Comparison of ENCODE assay signal across 18 mouse cellular contexts in the genomic region with DNA sequence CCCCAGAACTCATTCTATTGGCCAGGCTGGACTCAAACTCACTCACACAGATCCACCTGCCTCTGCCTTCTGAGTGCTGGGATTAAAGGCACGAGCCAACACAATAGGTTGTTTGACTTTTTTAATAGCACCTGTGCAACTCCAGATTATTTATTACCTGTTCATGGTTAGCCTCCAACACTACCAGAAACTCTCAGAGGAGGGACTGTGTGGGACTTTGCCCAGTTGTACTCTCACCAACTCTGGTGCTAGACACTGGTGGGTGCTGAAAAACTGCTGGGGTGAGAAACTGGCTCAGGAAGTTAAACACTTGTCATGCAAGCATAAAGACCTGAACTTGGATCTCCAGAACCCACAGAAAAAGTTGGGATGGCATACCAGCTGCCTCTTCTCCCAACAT. TPM values are rescaled to one million over a fixed set of nuclear protein-coding genes. Genes with fewer than 3 reads are reported as not detected.
DNase-seq lines count a peak whose midpoint lies in the region; ATAC-seq and TF ChIP-seq lines count a peak whose summit lies in the region.
"Had no signal": no experiment of that assay in that cellular context is flagged by ENCODE, and none has a peak within 500 bp of the region (broad histone marks: within the 10 kb centered on the region; RNA-seq: fewer than 3 reads in every experiment).

No protein-coding gene starts in this region.

- peaks cover 91% of the 10 kb centered on the region for H3K4me1 ChIP-seq in erythroblast, embryonic 14.5 days (ENCODE audit: control insufficient read depth)
- peaks cover 21% of the 10 kb centered on the region for H3K4me1 ChIP-seq in small intestine, adult 2 months (ENCODE audit: control insufficient read depth, insufficient read depth, insufficient read length, low read length)

- peaks cover 58% of the 10 kb centered on the region for H3K36me3 ChIP-seq in erythroblast, embryonic 14.5 days (ENCODE audit: control insufficient read depth)
- peaks cover 9% of the 10 kb centered on the region for H3K36me3 ChIP-seq in small intestine, adult 2 months (ENCODE audit: control insufficient read depth, insufficient read depth, low read length)

- peak overlapping the region; percentile 67 for H3K27ac ChIP-seq in small intestine, adult 2 months (ENCODE audit: insufficient read depth, low read depth, low read length)
- H3K27ac ChIP-seq: hindbrain, embryonic 13.5 days; left cerebral cortex, adult 2 months; neural tube, embryonic 13.5 days had no signal

- no peaks in the 10 kb centered on the region for H3K27me3 ChIP-seq in erythroblast, embryonic 14.5 days (ENCODE audit: control insufficient read depth)
- H3K27me3 ChIP-seq in small intestine, adult 2 months (ENCODE audit: control insufficient read depth, insufficient read depth, low read length) = no peaks in the 10 kb centered on the region
- H3K27me3 ChIP-seq: CH12.LX; hindbrain, embryonic 13.5 days; limb, embryonic 13.5 days; neural tube, embryonic 13.5 days had no signal

- TF ChIP-seq CTCF in small intestine, adult 2 months (IDR thresholded peaks at IDR 0.05; ENCODE audit: extremely low read depth, insufficient read length, insufficient replicate concordance, low read depth, low read length) = no peak

- H3K4me3 ChIP-seq in erythroblast, embryonic 14.5 days (replicated peaks) = peak overlapping the region; percentile 6
- H3K4me3 ChIP-seq in small intestine, adult 2 months (ENCODE audit: low read depth, low read length) = peak overlapping the region; percentile 37
- H3K4me3 ChIP-seq: hindbrain, embryonic 13.5 days; left cerebral cortex, adult 2 months; limb, embryonic 13.5 days; neural tube, embryonic 13.5 days had no signal

- no peak for ATAC-seq in erythroblast, adult 5-6 weeks (replicated peaks; ENCODE audit: low FRiP score, poor library complexity, severe bottlenecking)

- no peak for TF ChIP-seq POLR2A in small intestine, adult 2 months (IDR thresholded peaks at IDR 0.05; ENCODE audit: low read depth, low read length)

- DNase-seq in kidney, adult 18-20 months = peak; percentile 50
- peak; percentile 58 to 81 for DNase-seq in kidney, postnatal 25 days
- DNase-seq in adrenal gland, adult 18-20 months (ENCODE audit: low spot score in 2 of 2) = no peak
- no peak for DNase-seq in right cerebral cortex, postnatal 14 days
- no peak for DNase-seq in cerebellum, adult 11-12 months
- DNase-seq: adrenal gland, postnatal 25 days; cerebellum, postnatal 14 days; lung, postnatal 14 days; thymus, postnatal 14 days had no signal

- WGBS in small intestine, adult 2 months = 16% methylated on average over 1 of the region's 1 CpGs

- no peaks in the 10 kb centered on the region for H3K9me3 ChIP-seq in erythroblast, embryonic 14.5 days (ENCODE audit: control insufficient read depth, low read length)
- H3K9me3 ChIP-seq: hindbrain, embryonic 13.5 days; limb, embryonic 13.5 days; neural tube, embryonic 13.5 days had no signal

RNA-seq across cellular contexts. Expression of gene Sertad3, which starts 6.2 kb away (rescaled TPM):
- polyA plus RNA-seq in erythroblast, embryonic 14.5 days (2012) = 9.6 and 9.9 TPM in 2 replicates
- total RNA-seq in erythroblast, adult 5-6 weeks (2015; ENCODE audit: low replicate concordance) = 31.8 and 57.3 TPM in 2 replicates
- total RNA-seq in erythroblast, adult 5-6 weeks (2017; ENCODE audit: low replicate concordance) = 56.2 and 61.8 TPM in 2 replicates
- polyA plus RNA-seq in small intestine, adult 2 months (2012; rRNA removed) = 5.3 and 12.8 TPM in 2 replicates
- total RNA-seq in adrenal gland, adult 18-20 months (2021) = 10 to 100 TPM; 10.6 to 11.5 TPM

RNA-seq across cellular contexts. Expression of gene Sertad1, which starts 7.0 kb away (rescaled TPM):
- 17.9 and 18.5 TPM in 2 replicates for polyA plus RNA-seq in erythroblast, embryonic 14.5 days (2012)
- total RNA-seq in erythroblast, adult 5-6 weeks (2015; ENCODE audit: low replicate concordance) = 26.5 and 34.1 TPM in 2 replicates
- total RNA-seq in erythroblast, adult 5-6 weeks (2017; ENCODE audit: low replicate concordance) = 26.2 and 30.5 TPM in 2 replicates
- 47.2 and 156 TPM in 2 replicates for polyA plus RNA-seq in small intestine, adult 2 months (2012; rRNA removed)
- 10 to 100 TPM; 17.3 to 23.7 TPM for total RNA-seq in adrenal gland, adult 18-20 months (2021)

RNA-seq across cellular contexts. Expression of gene Prx, which starts 19.4 kb away (rescaled TPM):
- polyA plus RNA-seq in erythroblast, embryonic 14.5 days (2012) = 0.41 TPM in 2 replicates
- total RNA-seq in erythroblast, adult 5-6 weeks (2015; ENCODE audit: low replicate concordance) = not detected in 2 replicates
- total RNA-seq in erythroblast, adult 5-6 weeks (2017; ENCODE audit: low replicate concordance) = 0.28 and 0.43 TPM in 2 replicates
- 0.37 and 0.68 TPM in 2 replicates for polyA plus RNA-seq in small intestine, adult 2 months (2012; rRNA removed)
- 1 to 10 TPM; 2.6 to 3.0 TPM for total RNA-seq in adrenal gland, adult 18-20 months (2021)

RNA-seq across cellular contexts. Expression of gene Blvrb, which starts 32.0 kb away (rescaled TPM):
- polyA plus RNA-seq in erythroblast, embryonic 14.5 days (2012) = 842 and 917 TPM in 2 replicates
- 379 and 403 TPM in 2 replicates for total RNA-seq in erythroblast, adult 5-6 weeks (2015; ENCODE audit: low replicate concordance)
- total RNA-seq in erythroblast, adult 5-6 weeks (2017; ENCODE audit: low replicate concordance) = 431 and 604 TPM in 2 replicates
- polyA plus RNA-seq in small intestine, adult 2 months (2012; rRNA removed) = 79.1 and 142 TPM in 2 replicates
- 10 to 100 TPM; 40.1 to 56.1 TPM for total RNA-seq in adrenal gland, adult 18-20 months (2021)

RNA-seq across cellular contexts. Expression of gene Sptbn4, which starts 32.3 kb away (rescaled TPM):
- 0.01 and 0.02 TPM in 2 replicates for polyA plus RNA-seq in erythroblast, embryonic 14.5 days (2012)
- 0.42 TPM in 1 of 2 replicates, not detected in the other for total RNA-seq in erythroblast, adult 5-6 weeks (2015; ENCODE audit: low replicate concordance)
- 0.17 and 0.28 TPM in 2 replicates for total RNA-seq in erythroblast, adult 5-6 weeks (2017; ENCODE audit: low replicate concordance)
- polyA plus RNA-seq in small intestine, adult 2 months (2012; rRNA removed) = 0.19 and 0.28 TPM in 2 replicates
- total RNA-seq in adrenal gland, adult 18-20 months (2021) = 1 to 10 TPM; 2.9 to 3.1 TPM
- total RNA-seq: monocyte, adult 5-6 weeks had no signal

Comparison
In these comparisons a context has a peak if more than half of its experiments do, and no peak if none do; other contexts are left out.
1. DNase-seq: peak in kidney, adult 18-20 months (single experiment) and kidney, postnatal 25 days (2 of 2); none in adrenal gland, adult 18-20 months (0 of 2), right cerebral cortex, postnatal 14 days (single experiment) and cerebellum, adult 11-12 months (single experiment).